Mouse (Mus musculus) ovary, postnatal 36 days (tissue): ENCODE measurements around the gene Trmt1.

Experiments
- DNase-seq: peaks from one replicate; pipeline ENCODE4 v3.0.0; 2022; ENCODE audit warnings: low spot score, mixed read lengths

The Trmt1 gene

DNA sequence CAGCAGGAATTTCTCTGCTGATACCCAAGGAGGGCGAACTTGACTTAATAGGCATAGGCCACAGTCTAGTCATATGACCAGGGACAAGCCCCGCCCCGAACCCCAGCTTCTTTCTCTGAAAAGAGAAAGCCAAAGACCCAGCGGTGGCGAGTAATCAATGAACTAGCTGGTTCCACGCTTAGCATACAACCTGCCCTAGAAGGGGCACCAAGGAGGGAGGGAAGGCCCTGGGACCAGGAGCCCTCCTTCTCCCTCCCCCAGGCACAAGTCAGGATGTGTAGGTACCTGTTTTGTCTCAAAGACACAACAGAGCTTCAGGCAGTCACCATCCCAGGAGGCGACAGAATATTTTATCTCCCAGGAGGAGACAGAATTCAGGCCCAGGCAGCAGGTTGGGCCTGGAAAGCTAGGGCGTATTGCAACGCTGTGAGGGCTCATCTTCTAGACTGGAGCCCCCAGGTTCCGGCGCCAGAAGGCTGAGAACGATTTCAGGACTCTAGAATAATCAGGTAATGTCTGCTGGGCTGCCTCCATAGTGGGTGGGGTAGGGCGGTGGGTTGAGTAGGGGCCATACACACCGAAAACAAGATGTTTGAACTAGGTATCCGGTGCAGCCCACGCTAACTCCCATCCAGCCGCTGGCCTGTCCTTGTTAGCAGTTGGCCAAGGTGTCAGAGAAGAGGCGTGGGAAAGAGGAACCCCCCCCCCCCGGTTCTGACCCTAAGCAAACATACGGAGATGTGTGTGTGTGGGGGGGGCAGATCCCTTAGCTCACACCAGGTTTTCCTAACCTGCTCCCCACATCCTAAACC, at the start of gene Trmt1:
Gene Trmt1 (plus strand): TSS at position 117 of the 812 bp plus-strand sequence.
- no peak for DNase-seq

DNA sequence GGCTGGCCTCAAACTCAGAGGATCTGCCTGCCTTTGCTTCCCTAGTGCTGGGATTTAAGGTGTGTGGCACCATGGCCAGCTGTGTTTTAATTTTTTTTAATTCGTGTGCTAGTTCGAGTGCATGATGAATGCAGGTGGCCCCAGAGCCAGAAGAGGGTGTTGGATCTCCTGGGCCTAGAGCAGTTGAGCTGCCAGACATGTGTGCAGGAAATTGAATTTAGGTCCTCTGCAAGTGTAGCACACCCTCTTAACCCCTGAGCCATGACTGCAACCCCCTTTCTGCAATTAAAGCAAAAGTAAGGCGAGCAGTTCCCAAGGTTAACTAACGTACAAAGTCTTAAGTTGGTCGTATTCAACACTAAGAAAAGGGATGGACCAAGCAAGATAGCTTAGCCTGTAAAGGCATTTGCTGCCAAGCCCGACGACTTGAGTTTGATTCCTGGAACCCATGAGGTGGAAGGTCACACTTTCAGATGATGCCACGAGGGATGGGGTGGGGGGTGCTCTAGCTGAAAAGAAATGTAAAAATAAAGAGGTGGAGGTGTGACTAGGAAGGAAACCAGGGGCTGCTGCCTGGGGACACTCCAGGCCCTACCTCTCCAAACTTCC, 48.1 kb upstream of the Trmt1 start:
- no peak for DNase-seq

DNA sequence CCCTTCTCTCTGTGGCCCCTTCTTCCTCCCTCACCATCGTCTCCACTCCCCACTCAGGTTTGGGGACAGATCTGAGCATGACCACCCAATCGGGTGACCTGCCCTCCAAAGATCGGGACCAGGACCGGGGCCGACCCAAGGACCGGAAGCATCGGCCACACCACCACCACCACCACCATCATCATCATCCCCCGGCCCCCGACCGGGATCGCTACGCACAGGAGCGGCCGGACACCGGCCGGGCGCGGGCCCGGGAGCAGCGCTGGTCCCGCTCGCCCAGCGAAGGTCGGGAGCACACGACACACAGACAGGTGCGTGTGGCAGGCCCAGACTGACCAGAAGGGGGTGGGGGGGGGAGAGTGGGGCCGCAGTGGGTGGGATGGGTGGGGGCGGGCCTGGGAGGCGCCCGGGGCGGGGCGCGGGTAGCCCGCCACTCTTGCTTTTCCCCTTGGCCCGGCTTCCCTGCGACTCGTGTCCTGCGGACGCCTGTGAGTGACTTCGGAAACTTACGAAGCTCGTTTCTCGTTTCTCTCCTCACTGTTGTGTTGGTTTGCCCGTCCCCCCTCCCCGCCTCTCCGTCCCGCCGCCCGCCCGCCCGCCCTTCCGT, 47.4 kb upstream of the Trmt1 start:
- DNase-seq, result peak; percentile 47

DNA sequence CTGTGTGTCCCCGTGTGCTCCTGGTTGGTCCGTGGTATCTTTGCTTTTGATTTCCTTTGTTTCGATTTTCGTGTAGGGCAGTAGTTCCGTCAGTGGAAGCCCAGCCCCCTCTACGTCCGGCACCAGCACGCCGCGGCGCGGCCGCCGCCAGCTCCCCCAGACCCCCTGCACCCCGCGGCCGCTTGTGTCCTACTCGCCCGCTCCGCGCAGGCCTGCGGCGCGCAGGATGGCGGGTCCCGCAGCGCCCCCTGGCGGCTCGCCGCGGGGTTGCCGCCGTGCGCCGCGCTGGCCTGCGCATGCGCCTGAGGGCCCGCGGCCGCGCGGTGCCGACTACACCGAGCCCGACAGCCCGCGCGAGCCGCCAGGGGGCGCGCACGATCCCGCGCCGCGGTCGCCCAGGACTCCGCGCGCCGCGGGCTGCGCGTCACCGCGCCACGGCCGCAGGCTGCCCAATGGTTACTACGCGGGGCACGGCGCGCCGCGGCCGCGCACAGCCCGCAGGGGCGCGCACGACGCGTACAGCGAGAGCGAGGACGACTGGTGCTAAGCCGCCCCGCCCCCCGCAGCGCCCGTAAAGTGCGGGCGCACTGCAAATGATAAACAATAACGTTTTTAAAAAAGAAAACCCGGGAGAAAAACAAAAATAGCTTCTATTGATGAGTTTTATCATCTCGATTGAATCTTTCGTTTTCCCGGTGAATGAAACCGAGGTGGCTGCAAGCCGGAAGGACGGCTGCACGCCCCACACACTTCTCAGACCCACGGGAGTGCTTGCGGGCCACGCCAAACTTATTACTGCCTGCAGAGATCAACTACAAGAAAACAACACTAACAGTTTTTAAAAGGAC, 46.7 kb upstream of the Trmt1 start:
- peak; percentile 96 for DNase-seq

DNA sequence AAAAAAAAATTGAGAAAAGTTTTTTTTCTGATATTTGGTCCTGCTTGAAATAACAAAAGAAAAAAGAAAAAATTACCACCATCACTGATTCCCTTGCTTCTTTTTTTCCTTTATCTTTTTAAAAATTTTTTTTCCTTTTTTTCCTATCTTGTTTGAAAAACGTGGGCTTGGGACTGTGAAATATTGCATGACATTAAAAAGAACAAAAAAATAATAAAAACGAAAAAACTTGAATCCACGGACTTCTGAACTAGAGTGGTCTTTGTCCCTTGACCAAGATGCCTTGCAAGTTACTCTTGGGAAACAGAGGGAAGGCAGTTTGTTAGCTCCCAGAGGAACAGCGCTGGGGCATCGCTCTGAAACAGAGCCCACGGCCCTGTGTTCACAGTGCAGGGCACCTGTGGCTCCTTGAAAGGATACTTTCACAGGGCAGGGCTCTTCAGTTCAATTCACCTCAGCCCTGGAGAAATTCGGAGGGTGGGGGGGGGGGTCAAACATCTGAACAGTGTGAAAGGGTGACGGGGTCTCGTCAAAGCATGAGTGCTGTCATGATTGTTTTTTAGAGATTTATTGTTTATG, 46.0 kb upstream of the Trmt1 start:
- no peak for DNase-seq

DNA sequence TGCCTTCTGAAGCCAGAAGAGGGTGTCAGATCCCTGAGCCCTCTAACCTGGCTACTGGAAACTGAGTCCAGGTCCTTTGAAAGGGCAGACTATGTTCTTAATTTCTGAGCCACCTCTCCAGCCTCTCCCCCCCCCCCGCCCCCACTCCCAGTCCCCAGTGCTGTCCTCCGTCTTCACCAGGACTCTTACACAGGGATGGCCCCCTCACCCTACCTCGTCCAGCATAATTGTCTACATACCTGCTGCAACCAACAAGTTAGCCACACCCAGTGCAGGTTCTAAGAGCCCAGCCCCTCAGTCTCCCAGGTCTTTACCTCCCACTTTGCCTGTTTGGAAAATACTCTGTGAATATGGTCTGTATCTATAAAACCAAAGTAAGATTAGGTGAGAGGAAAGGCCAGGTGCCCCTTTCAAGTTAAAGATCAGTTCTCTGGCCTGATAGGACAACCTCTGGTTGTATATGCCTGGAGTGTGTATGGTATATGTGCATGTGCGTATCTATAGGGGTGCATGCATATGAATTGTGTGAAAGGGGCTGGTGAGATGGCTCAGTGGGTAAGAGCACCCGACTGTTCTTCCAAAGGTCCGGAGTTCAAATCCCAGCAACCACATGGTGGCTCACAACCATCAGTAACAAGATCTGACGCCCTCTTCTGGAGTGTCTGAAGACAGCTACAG, 45.4 kb upstream of the Trmt1 start:
- no peak for DNase-seq

DNA sequence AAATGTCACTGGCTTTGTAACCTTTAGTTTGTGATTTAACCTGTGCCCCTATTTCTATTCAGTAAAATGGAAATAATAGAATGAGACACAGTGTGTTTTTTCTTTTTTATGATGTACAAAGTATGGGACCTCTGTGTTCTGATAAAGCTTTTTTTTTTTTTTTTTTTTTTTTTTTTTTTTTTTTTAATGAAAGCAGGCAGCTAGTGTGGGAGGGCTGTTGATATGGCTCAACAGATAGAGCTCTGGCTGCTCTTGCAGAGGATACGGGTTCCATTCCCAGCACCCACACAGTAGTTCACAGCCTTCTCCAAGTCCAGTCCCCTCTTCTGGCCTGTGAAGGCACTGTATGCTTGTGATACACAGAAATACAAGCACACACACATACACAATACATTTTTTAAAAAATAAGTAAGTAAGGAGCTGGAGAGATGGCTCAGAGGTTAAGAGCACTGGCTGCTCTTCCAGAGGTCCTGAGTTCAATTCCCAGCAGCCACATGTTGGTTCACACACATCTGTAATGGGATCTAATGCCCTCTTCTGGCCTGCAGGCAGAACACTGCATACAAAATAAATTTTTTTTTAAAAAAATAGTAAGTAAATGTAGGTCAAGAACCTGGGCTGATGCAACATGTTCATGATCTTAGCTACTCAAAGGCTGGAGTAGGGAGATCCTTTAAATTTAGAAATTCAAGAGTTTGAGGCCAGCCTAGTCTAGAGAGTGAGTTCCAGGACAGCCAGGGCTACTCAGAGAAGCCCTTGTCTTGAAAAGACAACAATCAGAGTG, 44.3 kb upstream of the Trmt1 start:
- DNase-seq, result no peak

DNA sequence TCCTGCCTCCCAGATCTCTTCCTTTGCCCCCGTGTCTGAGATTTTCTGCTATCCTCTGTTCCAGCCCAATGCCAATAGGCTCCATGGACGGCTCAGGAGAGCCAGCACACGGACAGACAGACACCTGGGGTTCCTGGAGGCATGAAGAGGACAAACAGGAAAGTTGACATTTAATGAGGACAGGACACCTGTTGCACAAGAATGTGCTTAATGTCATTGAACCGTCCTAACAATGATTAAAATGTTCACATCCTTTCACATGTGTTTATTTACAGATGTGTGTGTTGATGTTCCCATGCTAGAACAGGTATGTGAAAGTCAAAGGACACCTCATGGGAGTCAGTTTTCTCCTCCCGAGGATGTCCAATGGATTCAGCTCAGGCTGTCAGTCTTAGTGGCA, 43.1 kb upstream of the Trmt1 start:
- DNase-seq, result no peak

DNA sequence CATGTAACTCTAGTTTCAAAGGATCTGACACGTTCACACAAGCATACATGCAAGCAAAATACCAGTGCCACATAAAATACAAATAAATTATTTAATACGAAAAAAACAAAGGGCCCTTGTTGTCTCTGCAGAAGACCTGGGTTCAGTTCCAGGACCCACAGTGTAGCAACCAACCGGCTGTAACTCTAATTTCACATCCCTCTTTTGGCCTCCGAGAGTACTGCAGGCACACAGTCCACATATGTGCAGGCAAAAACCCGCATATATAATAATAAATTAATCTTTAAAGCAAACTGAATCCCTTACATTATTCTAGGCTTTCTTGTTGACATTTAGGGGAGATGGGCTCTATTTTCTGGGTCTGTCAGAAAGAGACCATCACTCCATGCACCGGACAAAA, 39.3 kb upstream of the Trmt1 start:
- no peak for DNase-seq

DNA sequence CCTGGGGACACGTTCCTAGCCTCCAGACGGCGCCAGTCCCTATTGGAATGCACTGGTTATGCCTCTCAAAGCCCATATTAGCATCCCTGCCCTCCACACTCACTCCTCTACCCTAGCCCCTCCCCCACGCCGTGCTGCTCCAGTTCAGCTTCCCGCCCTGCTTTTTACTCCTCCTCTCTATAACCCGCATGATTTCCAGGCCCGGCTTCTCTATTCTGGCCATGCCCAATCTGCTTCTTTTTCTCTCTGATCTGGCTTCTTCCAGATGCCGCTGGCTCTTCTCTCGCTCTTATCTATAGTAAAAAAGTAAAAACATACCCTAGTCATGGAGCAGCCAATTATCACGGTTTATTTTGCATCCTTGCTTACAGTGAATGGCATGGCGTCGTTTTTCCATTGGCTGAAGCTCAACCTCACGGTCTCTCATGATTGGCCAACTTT, 38.6 kb upstream of the Trmt1 start:
- no peak for DNase-seq

DNA sequence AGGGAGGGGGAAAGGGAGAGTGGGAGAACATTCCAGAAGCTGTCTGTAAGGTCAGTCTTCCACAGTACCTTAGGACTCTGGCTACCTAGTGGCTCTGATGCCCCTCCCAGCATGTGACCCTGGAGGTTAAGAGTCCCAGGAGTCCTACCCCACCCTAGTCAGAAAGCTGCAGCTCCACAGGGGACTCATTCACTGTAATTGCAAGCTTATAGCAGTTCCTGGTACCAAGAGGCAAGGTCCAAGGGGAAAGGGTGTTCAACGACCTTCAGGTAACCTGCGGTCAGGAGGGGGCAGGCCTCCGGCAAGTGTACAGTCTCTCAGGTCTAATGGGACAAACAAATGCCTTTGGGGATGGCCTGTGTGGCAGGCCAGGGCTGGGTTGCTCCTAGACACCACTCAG, 35.9 kb upstream of the Trmt1 start:
- no peak for DNase-seq

DNA sequence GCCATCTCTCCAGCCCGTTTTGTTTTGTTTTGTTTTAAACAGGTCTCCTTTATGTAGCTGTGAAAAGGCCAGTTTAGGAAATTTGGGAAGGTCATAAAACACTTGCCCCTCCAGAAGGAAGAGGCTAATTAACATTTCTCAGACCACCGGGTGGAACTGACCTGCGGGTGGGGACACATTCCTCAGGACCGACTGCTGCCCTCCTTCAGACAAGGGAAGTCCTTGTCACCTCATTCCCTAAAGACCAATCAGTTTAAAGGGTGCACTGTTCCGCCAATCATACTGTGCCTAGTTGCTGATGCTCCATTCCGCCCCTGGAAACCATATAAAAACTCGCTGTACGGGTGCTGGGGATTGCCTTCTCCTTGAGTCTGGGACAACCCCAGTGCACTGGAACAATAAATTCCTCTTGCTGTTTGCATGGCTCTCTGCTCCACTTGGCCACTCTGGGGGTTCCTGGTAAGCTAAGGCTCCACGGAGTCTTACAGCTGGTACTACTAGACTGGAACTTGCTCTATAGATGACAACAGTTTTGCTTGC, 32.9 kb upstream of the Trmt1 start:
- no peak for DNase-seq

DNA sequence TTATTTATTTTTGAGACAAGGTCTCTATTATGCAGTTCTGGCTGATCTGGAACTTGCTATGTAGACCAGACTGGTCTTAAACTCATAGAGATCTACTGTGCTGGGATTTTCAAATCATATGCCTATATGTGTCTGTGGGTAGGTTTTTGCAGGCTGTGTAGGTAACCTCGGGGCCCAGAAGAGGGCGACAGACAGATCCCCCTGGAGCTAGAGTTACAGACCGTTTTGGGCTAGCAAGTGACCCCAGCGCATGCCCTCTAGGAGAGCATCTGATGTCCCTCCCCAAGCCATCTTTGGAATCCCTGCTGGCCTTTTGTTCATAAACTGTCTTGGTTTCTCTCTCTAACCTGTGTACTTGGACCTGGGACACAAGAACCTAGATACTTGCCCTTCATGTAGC, 31.5 kb upstream of the Trmt1 start:
- DNase-seq, result no peak

DNA sequence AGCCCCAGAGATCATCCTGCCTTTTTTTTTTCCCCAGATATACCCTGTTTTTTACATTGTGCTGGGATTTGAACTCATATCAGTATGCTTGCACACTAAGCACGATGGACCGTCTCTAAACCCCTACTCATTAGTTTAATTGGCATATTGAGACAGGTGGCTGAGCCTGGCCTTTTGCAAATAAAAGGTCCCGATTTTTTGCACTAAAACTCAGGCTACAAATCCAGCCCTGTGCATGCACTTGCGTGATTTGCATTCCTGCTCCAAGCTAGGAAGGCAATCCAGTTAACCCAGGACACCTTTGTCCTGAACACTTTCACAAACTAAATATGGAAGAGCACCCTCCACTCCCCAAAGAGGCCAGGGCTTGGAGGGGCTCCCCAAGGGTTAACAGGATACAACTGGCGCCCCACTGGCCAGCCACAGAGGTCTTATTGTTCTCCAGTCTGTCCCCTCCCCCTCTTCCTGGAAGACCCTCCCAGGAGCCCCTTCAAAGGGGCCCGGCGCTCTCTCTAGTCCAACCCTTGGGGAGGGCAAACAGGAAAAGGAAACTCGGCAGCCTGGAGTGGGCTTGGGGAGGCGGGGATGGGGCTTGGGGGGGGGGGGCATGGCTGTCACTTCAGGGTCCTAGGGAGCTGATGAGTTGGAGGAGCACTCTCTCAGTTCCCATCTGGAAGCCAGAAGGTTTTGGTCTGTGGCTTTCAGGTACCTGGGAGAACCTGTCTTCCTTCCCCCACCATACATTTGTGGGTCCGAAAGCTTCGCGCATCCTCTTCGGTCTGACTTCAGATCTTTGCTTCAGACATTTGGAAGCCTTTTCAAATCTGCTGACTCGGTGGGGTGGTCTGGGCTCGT, 30.5 kb upstream of the Trmt1 start:
- DNase-seq, result no peak

DNA sequence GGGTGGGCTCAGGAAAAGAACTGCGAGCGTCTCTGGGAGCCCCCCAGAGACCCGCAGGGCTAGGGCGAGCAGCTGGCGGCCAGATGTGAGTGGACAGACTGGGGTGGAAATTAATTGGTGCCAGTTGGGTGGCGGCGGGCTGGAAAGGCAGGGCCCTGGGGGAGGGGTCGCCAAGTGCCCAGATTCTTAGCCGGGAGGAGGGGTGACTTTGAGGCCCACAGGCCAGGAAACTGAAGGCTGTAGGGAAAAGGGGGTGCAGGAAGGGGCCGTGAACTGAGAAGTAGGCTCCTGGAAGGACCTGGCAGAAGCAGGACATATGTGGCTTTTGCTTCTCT, 29.9 kb upstream of the Trmt1 start:
- DNase-seq, result no peak

DNA sequence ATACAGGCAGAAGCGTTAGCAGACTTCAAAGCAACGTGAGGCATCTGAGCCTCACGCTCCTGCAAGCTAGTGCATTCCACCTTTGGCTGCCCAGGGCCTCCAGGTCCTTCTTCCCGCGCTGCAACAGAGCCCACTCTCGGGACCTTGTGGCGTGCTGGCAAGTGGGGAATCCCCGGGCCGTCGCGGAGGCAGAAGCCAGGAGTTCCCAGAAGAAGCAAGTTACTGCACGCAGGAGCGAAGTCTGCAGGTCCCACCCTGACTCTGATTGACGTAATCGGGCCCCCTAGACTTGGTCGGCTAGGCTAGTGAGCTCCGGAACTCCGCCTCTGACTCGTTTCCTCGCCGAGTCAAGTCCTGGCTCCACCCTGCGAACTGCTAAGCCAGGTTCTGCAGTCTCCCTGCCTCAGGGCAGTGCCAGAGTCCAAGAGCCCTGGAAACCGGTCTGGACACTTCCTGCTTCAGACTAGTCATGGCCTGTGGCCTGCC, 29.4 kb upstream of the Trmt1 start:
- DNase-seq, result peak; percentile 60

DNA sequence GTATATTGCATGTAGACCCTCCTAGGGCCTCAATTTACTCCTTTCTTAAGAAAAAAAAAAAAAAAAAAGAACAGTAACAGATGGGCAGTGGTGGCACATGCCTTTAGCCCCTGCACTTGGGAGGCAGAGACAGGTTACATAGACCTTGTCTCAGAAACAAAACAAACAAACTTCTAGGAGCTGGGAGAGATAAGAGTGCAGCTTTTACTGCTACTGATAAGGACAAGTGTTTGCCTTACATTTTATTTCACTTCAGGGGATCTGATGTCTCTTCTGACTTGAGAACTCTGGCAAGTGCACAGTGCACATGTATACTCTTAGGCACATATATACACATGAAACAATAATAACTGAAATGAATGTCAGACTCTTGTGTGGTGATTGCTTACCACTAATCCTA, 28.9 kb upstream of the Trmt1 start:
- DNase-seq, result no peak

DNA sequence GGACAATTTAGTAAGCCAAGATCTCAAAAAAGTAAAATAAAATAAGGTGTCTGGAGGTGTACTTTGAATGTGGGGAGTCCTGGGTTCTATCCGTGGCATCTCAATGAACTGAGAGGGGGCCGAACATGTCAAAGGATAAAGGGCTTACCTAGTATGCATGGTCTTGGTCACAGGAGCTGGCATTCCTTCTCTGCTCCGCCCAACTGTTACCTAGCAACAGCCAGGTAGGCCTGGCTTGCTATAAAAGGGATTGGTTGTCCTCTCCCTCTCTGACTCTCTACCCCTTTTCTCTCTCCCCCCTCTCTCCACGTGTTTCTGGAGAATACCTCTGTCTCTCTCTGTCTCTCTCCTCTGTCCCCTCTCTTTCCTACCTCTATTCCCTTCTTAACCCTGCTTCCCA, 28.4 kb upstream of the Trmt1 start:
- DNase-seq, result no peak

DNA sequence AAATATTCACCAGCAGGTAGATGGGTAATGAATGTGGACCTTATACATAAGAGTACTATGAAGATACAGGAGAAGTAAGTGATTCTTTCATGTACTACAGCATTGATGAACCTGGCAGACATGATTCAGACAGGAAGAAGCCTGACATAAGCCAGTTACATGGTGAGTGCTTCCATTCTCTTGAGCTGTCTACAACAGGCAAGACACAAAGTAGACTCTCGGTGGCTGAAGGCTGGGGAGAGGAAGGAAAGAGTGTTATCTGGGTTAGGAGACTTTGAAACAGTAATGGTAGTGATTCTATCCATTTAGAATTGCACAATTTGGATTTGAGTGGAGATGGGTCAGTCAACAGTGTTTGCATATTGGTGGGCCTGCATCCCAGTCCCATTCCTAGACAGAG, 27.2 kb upstream of the Trmt1 start:
- no peak for DNase-seq
